Mouse (Mus musculus): ENCODE measurements around the gene Rpl13a. TPM values are rescaled to one million over a fixed set of nuclear protein-coding genes. Genes with fewer than 3 reads are reported as not detected.
"Not testable (repeated sequence)": the region's sequence is repeated elsewhere in the genome, so short reads cannot be mapped to it uniquely, and the experiment has no call there.

Rpl13a gene
- polyA plus RNA-seq, 1 experiment from 2014 or later, result 1,026 TPM

DNA sequence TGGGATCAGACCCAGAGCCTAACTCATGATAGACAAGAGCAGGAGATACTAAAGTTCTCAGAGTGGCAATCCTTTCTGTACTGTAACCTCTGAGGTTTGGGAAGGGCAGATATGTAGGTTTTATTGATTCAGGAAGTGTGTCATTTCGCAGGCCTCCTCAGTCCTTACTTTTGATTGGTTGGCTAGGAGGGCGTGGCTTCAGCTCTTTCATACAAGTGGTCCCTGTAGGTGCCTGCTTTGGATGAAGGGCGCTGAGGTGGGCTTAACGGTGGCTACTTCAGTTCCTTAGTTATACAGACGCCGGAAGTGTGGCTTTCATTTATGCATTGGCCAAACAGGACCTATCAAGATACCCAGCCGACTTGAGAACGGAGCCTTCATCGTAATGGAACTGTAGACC, 27.0 kb upstream of the Rpl13a start:
- Histone ChIP-seq H3K9ac (replicated peaks) (no peak overlapping the region), H3K9me3 (no peaks in the 10 kb centered on the region), H3K27ac (replicated peaks) (no peak overlapping the region), H3K36me3 (peaks cover 17% of the 10 kb centered on the region), H3K4me2 (replicated peaks) (no peak overlapping the region), H3K4me3 (no peak overlapping the region), H3K27me3 (no peaks in the 10 kb centered on the region), H3K4me1 (peaks cover 17% of the 10 kb centered on the region)
- WGBS, result 87% methylated on average over 9 of the region's 9 CpGs
- ATAC-seq (ENCODE audit: low FRiP score, low read depth), result no peak

GRCm38 (mm10) chr7:45154993-45155514, 26.5 kb upstream of the Rpl13a start:
- Histone ChIP-seq H3K27ac (replicated peaks) (0 out of 2 replicates have a peak overlapping the region, but pooled peaks have one; percentile 93), H3K4me1 (peaks cover 19% of the 10 kb centered on the region), H3K36me3 (peaks cover 17% of the 10 kb centered on the region), H3K4me3 (peak overlapping the region; percentile 69), H3K9me3 (no peaks in the 10 kb centered on the region), H3K4me2 (replicated peaks) (peak overlapping the region; percentile 78), H3K27me3 (no peaks in the 10 kb centered on the region), H3K9ac (replicated peaks) (no peak overlapping the region)
- 77% methylated on average over 12 of the region's 12 CpGs for WGBS
- no peak for ATAC-seq (ENCODE audit: low FRiP score, low read depth)

- H3K9ac ChIP-seq (replicated peaks), result peak within 1 kb of the TSS; percentile 86
- H3K27ac ChIP-seq (replicated peaks), result peak within 1 kb of the TSS; percentile 93
- 5% methylated on average over 69 of the region's 69 CpGs for WGBS
- H3K4me1 ChIP-seq, result peaks cover 22% of the 10 kb centered on the region
- ATAC-seq (ENCODE audit: low FRiP score, low read depth), result peak; percentile 94
- H3K36me3 ChIP-seq, result peaks cover 16% of the 10 kb centered on the region
- peak within 1 kb of the TSS; percentile 69 for H3K4me3 ChIP-seq
- H3K9me3 ChIP-seq, result no peaks in the 10 kb centered on the region
- no peaks in the 10 kb centered on the region for H3K27me3 ChIP-seq
- peak within 1 kb of the TSS; percentile 78 for H3K4me2 ChIP-seq (replicated peaks)
Measured at GRCm38 (mm10) chr7:45154096-45154992, 25.8 kb upstream of the Rpl13a start, which contains the start of the genes Pih1d1 and Aldh16a1. Pih1d1 (plus strand) TSS chr7:45154303. Aldh16a1 (minus strand) TSS chr7:45154584.

DNA sequence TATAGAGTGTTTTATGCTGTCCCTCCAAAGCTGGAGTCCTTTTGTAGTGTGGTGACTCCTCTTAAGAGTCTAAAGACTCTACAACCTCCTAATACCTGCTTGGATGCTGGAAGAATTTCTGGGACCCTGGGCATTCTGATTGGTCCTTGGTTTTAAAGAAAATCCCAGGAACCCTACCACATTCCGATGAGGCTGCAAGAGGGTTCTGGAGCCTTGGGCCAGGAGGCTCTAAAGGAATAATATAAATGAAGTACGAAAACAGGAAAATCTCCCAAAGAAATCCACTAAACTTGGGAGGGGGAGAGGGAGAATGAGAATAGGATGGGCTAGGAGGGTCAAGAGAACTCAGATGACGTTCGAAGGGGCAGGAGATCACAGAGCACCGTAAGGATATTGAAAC, 25.0 kb upstream of the Rpl13a start:
- no peak for ATAC-seq (ENCODE audit: low FRiP score, low read depth)
- Histone ChIP-seq H3K4me1 (peaks cover 22% of the 10 kb centered on the region), H3K4me3 (peak overlapping the region; percentile 69), H3K27me3 (no peaks in the 10 kb centered on the region), H3K9ac (replicated peaks) (peak overlapping the region; percentile 86), H3K4me2 (replicated peaks) (peak overlapping the region; percentile 78), H3K9me3 (no peaks in the 10 kb centered on the region), H3K27ac (replicated peaks) (peak overlapping the region; percentile 93), H3K36me3 (0 out of 2 replicates have a peak, but pooled peaks cover 8% of the 10 kb centered on the region)
- 6% methylated on average over 5 of the region's 5 CpGs for WGBS

GRCm38 (mm10) chr7:45153052-45153451, 24.5 kb upstream of the Rpl13a start:
- peak overlapping the region; percentile 78; the same call in 1 of the 2 replicates for H3K4me2 ChIP-seq (replicated peaks)
- H3K4me3 ChIP-seq, H3K9me3 ChIP-seq: not testable (repeated sequence)

GRCm38 (mm10) chr7:45151303-45151702, 22.7 kb upstream of the Rpl13a start:
- Histone ChIP-seq H3K27ac (replicated peaks) (no peak overlapping the region; the same call in 1 of the 2 replicates), H3K4me3 (no peak overlapping the region), H3K4me1 (peaks cover 22% of the 10 kb centered on the region), H3K36me3 (no peaks in the 10 kb centered on the region), H3K9ac (replicated peaks) (no peak overlapping the region), H3K4me2 (replicated peaks) (no peak overlapping the region), H3K9me3 (no peaks in the 10 kb centered on the region), H3K27me3 (no peaks in the 10 kb centered on the region)
- 68% methylated on average over 11 of the region's 11 CpGs for WGBS
- no peak for ATAC-seq (ENCODE audit: low FRiP score, low read depth)

More at GRCm38 (mm10) chr7:45153052-45153451, 24.5 kb upstream of the Rpl13a start:
- H3K27ac ChIP-seq (replicated peaks); H3K27me3 ChIP-seq; H3K9ac ChIP-seq (replicated peaks); H3K36me3 ChIP-seq; ATAC-seq (ENCODE audit: low FRiP score, low read depth): not testable (repeated sequence)
- H3K4me1 ChIP-seq, result peaks cover 22% of the 10 kb centered on the region
- 92% methylated on average over 2 of the region's 2 CpGs for WGBS

DNA sequence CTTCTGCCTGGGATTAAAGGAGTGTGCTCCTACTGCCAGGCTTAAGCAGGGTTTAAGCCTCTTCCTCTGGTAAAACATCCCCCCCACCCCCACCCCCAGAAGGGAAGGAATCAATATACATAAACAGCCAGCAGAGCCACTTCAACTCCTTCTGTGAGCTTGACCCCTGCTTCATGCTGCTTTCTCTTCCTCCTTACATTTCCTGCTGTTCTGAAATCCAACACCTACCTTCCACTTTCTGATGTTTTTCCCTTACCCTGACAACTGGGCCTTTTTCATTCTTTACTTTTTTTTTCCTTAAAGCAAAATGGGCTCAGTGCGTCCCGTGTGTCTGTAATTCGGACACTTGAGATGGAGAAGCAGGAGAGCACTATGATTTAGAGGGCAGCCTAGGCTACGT, 21.8 kb upstream of the Rpl13a start:
- H3K9ac ChIP-seq (replicated peaks), result peak overlapping the region; percentile 17; the same call in 1 of the 2 replicates
- no peak overlapping the region for H3K4me2 ChIP-seq (replicated peaks)
- no peak for ATAC-seq (ENCODE audit: low FRiP score, low read depth)
- H3K4me3 ChIP-seq, result no peak overlapping the region
- 0 out of 2 replicates have a peak, but pooled peaks cover 7% of the 10 kb centered on the region for H3K36me3 ChIP-seq
- peaks cover 21% of the 10 kb centered on the region for H3K4me1 ChIP-seq
- 68% methylated on average over 4 of the region's 4 CpGs for WGBS
- no peaks in the 10 kb centered on the region for H3K27me3 ChIP-seq
- no peaks in the 10 kb centered on the region for H3K9me3 ChIP-seq
- H3K27ac ChIP-seq (replicated peaks), result no peak overlapping the region; the same call in 1 of the 2 replicates

DNA sequence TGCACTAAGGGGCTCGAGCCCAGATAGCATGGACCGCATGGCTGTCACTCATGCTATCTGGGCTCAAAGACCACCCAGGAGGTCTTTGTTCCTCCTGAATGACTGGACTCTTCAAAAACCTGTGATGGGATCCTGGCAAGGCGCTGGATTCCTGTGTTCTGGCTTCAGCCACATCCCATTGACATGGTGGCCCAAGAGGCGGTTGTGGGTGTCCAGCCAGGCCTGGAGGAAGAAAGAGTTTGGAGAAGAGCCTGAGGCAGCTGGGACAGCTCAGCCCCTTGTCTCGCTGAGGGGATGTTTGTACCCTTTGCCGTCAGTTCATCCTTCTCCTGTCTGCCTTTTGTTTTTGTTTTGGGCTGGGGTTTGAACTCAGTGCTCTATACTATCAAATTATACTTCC, 21.0 kb upstream of the Rpl13a start:
- no peak overlapping the region for H3K4me3 ChIP-seq
- H3K36me3 ChIP-seq, result peaks cover 15% of the 10 kb centered on the region
- WGBS, result 24% methylated on average over 6 of the region's 6 CpGs
- no peak overlapping the region for H3K9ac ChIP-seq (replicated peaks)
- no peak overlapping the region for H3K27ac ChIP-seq (replicated peaks)
- H3K27me3 ChIP-seq, result no peaks in the 10 kb centered on the region
- H3K4me1 ChIP-seq, result peaks cover 15% of the 10 kb centered on the region
- no peaks in the 10 kb centered on the region for H3K9me3 ChIP-seq
- no peak for ATAC-seq (ENCODE audit: low FRiP score, low read depth)
- H3K4me2 ChIP-seq (replicated peaks), result no peak overlapping the region

DNA sequence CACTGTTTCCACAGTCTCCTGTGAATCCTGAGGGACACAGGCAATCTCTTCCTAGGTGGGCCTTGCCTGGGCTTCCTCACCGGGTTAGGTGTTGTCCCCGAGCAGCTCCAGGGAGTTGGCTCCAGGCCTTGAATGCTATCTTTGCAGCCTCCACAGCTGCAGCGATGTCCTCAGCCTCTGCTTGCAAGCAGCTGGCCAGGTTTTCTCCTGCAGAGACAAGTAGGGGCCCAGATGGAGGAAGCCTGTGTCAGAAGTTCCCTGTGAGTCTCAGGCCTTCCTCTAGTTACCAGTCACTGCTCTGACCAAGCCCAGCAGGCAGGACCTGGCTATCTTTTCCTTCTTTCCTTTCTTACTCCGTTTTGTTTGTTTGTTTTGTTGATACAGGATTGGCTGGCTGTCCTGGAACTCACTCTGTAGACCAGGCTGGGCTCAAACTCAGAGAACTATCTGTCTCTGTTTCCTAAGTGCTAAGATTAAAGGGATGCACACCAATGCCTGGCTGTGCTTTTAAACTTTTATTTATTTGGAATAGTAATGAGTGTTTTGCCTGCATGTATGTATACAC, 20.1 kb upstream of the Rpl13a start:
- Histone ChIP-seq H3K36me3 (peaks cover 24% of the 10 kb centered on the region), H3K9me3 (no peaks in the 10 kb centered on the region), H3K27me3 (no peaks in the 10 kb centered on the region), H3K4me3 (no peak overlapping the region), H3K4me2 (replicated peaks) (no peak overlapping the region), H3K4me1 (peaks cover 14% of the 10 kb centered on the region), H3K27ac (replicated peaks) (no peak overlapping the region), H3K9ac (replicated peaks) (0 out of 2 replicates have a peak overlapping the region, but pooled peaks have one; percentile 11)
- WGBS, result 65% methylated on average over 4 of the region's 4 CpGs
- ATAC-seq (ENCODE audit: low FRiP score, low read depth), result no peak

- H3K27ac ChIP-seq (replicated peaks), result no peak overlapping the region
- H3K9ac ChIP-seq (replicated peaks), result no peak overlapping the region
- no peaks in the 10 kb centered on the region for H3K27me3 ChIP-seq
- 94% methylated on average over 11 of the region's 11 CpGs for WGBS
- no peak overlapping the region for H3K4me3 ChIP-seq
- peaks cover 30% of the 10 kb centered on the region for H3K36me3 ChIP-seq
- H3K4me2 ChIP-seq (replicated peaks), result no peak overlapping the region
- H3K9me3 ChIP-seq, result no peaks in the 10 kb centered on the region
- peaks cover 9% of the 10 kb centered on the region; the same call in 1 of the 2 replicates for H3K4me1 ChIP-seq
- ATAC-seq (ENCODE audit: low FRiP score, low read depth), result no peak
Measured at GRCm38 (mm10) chr7:45147899-45148298, 19.3 kb upstream of the Rpl13a start.

DNA sequence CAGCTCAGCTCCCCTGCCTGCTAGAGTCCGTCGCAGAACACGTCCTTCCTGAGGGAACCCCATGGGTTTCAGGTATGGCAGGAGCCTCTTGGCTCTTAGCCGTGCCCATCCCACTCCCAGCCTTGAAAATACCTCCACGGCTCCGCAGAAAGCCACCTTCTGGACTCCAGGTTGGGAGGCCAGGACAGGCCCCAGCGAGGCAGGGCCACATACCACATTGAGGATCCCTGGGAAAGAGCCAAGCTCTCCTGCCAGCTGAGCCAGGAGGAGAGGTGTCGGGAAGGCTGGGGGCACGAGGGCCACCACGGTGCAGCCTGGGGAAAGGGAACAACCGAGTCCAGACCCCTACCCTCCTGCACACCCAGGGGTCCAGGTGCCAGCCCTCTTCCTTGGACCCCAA, 18.7 kb upstream of the Rpl13a start:
- Histone ChIP-seq H3K9me3 (no peaks in the 10 kb centered on the region), H3K27me3 (no peaks in the 10 kb centered on the region), H3K9ac (replicated peaks) (no peak overlapping the region), H3K4me2 (replicated peaks) (no peak overlapping the region), H3K36me3 (peaks cover 36% of the 10 kb centered on the region), H3K27ac (replicated peaks) (no peak overlapping the region), H3K4me3 (no peak overlapping the region), H3K4me1 (peaks cover 9% of the 10 kb centered on the region; the same call in 1 of the 2 replicates)
- no peak for ATAC-seq (ENCODE audit: low FRiP score, low read depth)
- WGBS, result 95% methylated on average over 11 of the region's 11 CpGs

DNA sequence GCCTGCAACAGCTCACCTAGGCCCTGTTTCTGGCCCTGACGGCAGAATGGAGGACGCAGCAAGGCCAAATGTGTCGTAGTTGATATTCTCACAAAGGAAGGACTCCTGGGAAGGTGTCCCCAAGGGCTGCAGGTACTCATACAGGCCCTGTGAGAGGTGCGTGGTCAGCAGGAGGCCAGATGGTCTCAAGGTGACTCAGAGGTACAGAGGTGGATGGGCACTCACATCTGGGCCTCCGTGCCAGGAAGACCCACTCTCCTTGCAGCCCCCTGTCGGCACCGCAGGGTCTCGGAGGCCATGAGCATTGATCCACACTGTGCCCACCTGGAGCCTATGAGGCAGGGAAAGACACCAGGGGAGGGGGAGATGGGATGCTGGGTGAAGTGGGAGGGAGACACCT, 16.9 kb upstream of the Rpl13a start:
- no peak for ATAC-seq (ENCODE audit: low FRiP score, low read depth)
- H3K4me1 ChIP-seq, result peaks cover 4% of the 10 kb centered on the region; the same call in 1 of the 2 replicates
- 96% methylated on average over 8 of the region's 8 CpGs for WGBS
- no peak overlapping the region for H3K4me2 ChIP-seq (replicated peaks)
- no peaks in the 10 kb centered on the region for H3K9me3 ChIP-seq
- 0 out of 2 replicates have a peak overlapping the region, but pooled peaks have one; percentile 7 for H3K9ac ChIP-seq (replicated peaks)
- H3K27me3 ChIP-seq, result no peaks in the 10 kb centered on the region
- no peak overlapping the region for H3K4me3 ChIP-seq
- H3K36me3 ChIP-seq, result peaks cover 48% of the 10 kb centered on the region
- H3K27ac ChIP-seq (replicated peaks), result no peak overlapping the region

Measured in midbrain, embryonic 12.5 days (tissue).